Comparison of ENCODE assay signal across 8 mouse cellular contexts in the genomic region with DNA sequence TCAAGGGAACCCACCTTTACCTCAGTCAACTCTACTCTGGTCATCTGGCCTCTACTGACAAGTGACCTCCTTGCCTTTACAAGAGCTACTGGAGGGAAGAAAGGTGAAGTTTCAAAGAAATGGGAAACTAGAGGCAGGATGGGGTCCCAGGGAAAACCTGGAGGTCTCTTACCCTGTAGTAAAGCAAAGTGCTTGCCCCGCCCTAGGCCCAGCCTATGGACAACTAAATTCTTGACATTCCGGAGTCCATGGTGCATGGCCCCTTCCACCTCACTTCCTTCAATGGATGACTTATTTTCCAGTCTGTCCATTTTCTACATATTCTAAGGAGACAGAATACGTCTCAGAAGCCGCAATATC. TPM values are rescaled to one million over a fixed set of nuclear protein-coding genes. Genes with fewer than 3 reads are reported as not detected.
DNase-seq lines count a peak whose midpoint lies in the region; ATAC-seq and TF ChIP-seq lines count a peak whose summit lies in the region.

No protein-coding gene starts in this region.

- H3K27me3 ChIP-seq in megakaryocyte, embryonic 14.5 days (replicated peaks) = no peaks in the 10 kb centered on the region
- H3K27me3 ChIP-seq in forebrain, embryonic 13.5 days = no peaks in the 10 kb centered on the region
- H3K27me3 ChIP-seq in kidney, postnatal 0 days (ENCODE audit: insufficient read depth, low read length) = no peaks in the 10 kb centered on the region
- H3K27me3 ChIP-seq in midbrain, embryonic 15.5 days (replicated peaks) = no peaks in the 10 kb centered on the region

- H3K27ac ChIP-seq in forebrain, embryonic 13.5 days = no peak overlapping the region
- H3K27ac ChIP-seq in kidney, postnatal 0 days = peak overlapping the region; percentile 99
- H3K27ac ChIP-seq in midbrain, embryonic 15.5 days = no peak overlapping the region

- no peak for TF ChIP-seq CTCF in kidney, postnatal 0 days (IDR thresholded peaks at IDR 0.05; ENCODE audit: low read depth)

- H3K36me3 ChIP-seq in megakaryocyte, embryonic 14.5 days (replicated peaks; ENCODE audit: low read length) = peaks cover 65% of the 10 kb centered on the region
- H3K36me3 ChIP-seq in forebrain, embryonic 13.5 days (ENCODE audit: poor library complexity, severe bottlenecking) = peaks cover 15% of the 10 kb centered on the region; the same call in 1 of the 2 replicates
- no peaks in the 10 kb centered on the region; the same call in 1 of the 2 replicates for H3K36me3 ChIP-seq in kidney, postnatal 0 days (ENCODE audit: insufficient read depth, low read length)
- H3K36me3 ChIP-seq in midbrain, embryonic 15.5 days (replicated peaks) = no peaks in the 10 kb centered on the region

- peak overlapping the region; percentile 74 for H3K4me2 ChIP-seq in forebrain, embryonic 13.5 days
- H3K4me2 ChIP-seq in kidney, postnatal 0 days (ENCODE audit: low read length) = peak overlapping the region; percentile 75
- peak overlapping the region; percentile 71 for H3K4me2 ChIP-seq in midbrain, embryonic 15.5 days

- H3K4me3 ChIP-seq in megakaryocyte, embryonic 14.5 days (replicated peaks) = peak overlapping the region; percentile 98
- peak overlapping the region; percentile 76 for H3K4me3 ChIP-seq in forebrain, embryonic 13.5 days
- peak overlapping the region; percentile 57 for H3K4me3 ChIP-seq in kidney, postnatal 0 days (replicated peaks; ENCODE audit: low read depth, low read length)
- H3K4me3 ChIP-seq in midbrain, embryonic 15.5 days = peak overlapping the region; percentile 84

- H3K4me1 ChIP-seq in megakaryocyte, embryonic 14.5 days = peaks cover 71% of the 10 kb centered on the region
- peaks cover 59% of the 10 kb centered on the region for H3K4me1 ChIP-seq in forebrain, embryonic 13.5 days
- peaks cover 34% of the 10 kb centered on the region for H3K4me1 ChIP-seq in kidney, postnatal 0 days (replicated peaks; ENCODE audit: insufficient read depth, low read length)
- H3K4me1 ChIP-seq in midbrain, embryonic 15.5 days = peaks cover 61% of the 10 kb centered on the region

- no peak for ATAC-seq in megakaryocyte, adult 5-6 weeks (ENCODE audit: poor library complexity, severe bottlenecking)
- ATAC-seq in forebrain, embryonic 13.5 days = no peak
- peak; percentile 38; the same call in 1 of the 2 replicates for ATAC-seq in kidney, postnatal 0 days (replicated peaks; ENCODE audit: low FRiP score, low read depth)
- ATAC-seq in midbrain, embryonic 15.5 days (replicated peaks) = no peak

- no peaks in the 10 kb centered on the region for H3K9me3 ChIP-seq in megakaryocyte, embryonic 14.5 days
- no peaks in the 10 kb centered on the region for H3K9me3 ChIP-seq in forebrain, embryonic 13.5 days (replicated peaks)
- no peaks in the 10 kb centered on the region for H3K9me3 ChIP-seq in kidney, postnatal 0 days (replicated peaks; ENCODE audit: low read length)
- no peaks in the 10 kb centered on the region for H3K9me3 ChIP-seq in midbrain, embryonic 15.5 days

- peak overlapping the region; percentile 95 for H3K9ac ChIP-seq in forebrain, embryonic 13.5 days
- H3K9ac ChIP-seq in kidney, postnatal 0 days (ENCODE audit: low read depth, low read length) = peak overlapping the region; percentile 91; the same call in 1 of the 2 replicates
- peak overlapping the region; percentile 87 for H3K9ac ChIP-seq in midbrain, embryonic 15.5 days

- 85% methylated on average over 4 of the region's 4 CpGs for WGBS in forebrain, embryonic 13.5 days
- 16% methylated on average over 4 of the region's 4 CpGs for WGBS in kidney, postnatal 0 days
- 81% methylated on average over 4 of the region's 4 CpGs for WGBS in midbrain, embryonic 15.5 days

- peak; percentile 79 for DNase-seq in kidney, postnatal 0 days (ENCODE audit: low spot score)
- no peak for DNase-seq in adrenal gland, postnatal 14 days
- no peak for DNase-seq in urinary bladder, postnatal 10 days (ENCODE audit: low spot score)
- no peak for DNase-seq in gastrocnemius, postnatal 4 days (ENCODE audit: low spot score in 2 of 2)

RNA-seq across cellular contexts. Expression of gene Bcl2l1, which starts 3.5 kb away (rescaled TPM):
- 498 and 1,222 TPM in 2 replicates for polyA plus RNA-seq in megakaryocyte, embryonic 14.5 days (2012; ENCODE audit: insufficient read depth, low replicate concordance)
- 7.1 and 9.3 TPM in 2 replicates for total RNA-seq in megakaryocyte, adult 5-6 weeks (2015)
- total RNA-seq in megakaryocyte, adult 5-6 weeks (2017) = 9.3 and 12.8 TPM in 2 replicates
- 155 and 164 TPM in 2 replicates for polyA plus RNA-seq in forebrain, embryonic 13.5 days (2015; fragmentation: Nextera tagmentation; extraction: Ambion mirVana)
- 95.6 and 98.7 TPM in 2 replicates for polyA plus RNA-seq in kidney, postnatal 0 days (2015; fragmentation: Nextera tagmentation; extraction: Ambion mirVana)
- 195 and 197 TPM in 2 replicates for polyA plus RNA-seq in midbrain, embryonic 15.5 days (2015; fragmentation: Nextera tagmentation; extraction: Ambion mirVana)
- total RNA-seq in adrenal gland, postnatal 14 days (2021) = 64.3 and 72.4 TPM in 2 replicates
- total RNA-seq in gastrocnemius, postnatal 4 days (2021) = 10 to 100 TPM; 24.5 to 29.2 TPM

RNA-seq across cellular contexts. Expression of gene Tpx2, which starts 19.8 kb away (rescaled TPM):
- 1.1 and 10.4 TPM in 2 replicates for polyA plus RNA-seq in megakaryocyte, embryonic 14.5 days (2012; ENCODE audit: insufficient read depth, low replicate concordance)
- 102 TPM in 2 replicates for total RNA-seq in megakaryocyte, adult 5-6 weeks (2015)
- 122 and 126 TPM in 2 replicates for total RNA-seq in megakaryocyte, adult 5-6 weeks (2017)
- 102 and 103 TPM in 2 replicates for polyA plus RNA-seq in forebrain, embryonic 13.5 days (2015; fragmentation: Nextera tagmentation; extraction: Ambion mirVana)
- polyA plus RNA-seq in kidney, postnatal 0 days (2015; fragmentation: Nextera tagmentation; extraction: Ambion mirVana) = 37.3 and 41.4 TPM in 2 replicates
- polyA plus RNA-seq in midbrain, embryonic 15.5 days (2015; fragmentation: Nextera tagmentation; extraction: Ambion mirVana) = 12.9 and 14.6 TPM in 2 replicates
- total RNA-seq in adrenal gland, postnatal 14 days (2021) = 16.6 and 20.3 TPM in 2 replicates
- 10 to 100 TPM; 22.2 to 24.0 TPM for total RNA-seq in gastrocnemius, postnatal 4 days (2021)
